8 mouse cellular contexts compared by ENCODE assay signal in genomic region chr9:57521056-57521911, GRCm38 (mm10). TPM values are rescaled to one million over a fixed set of nuclear protein-coding genes. Genes with fewer than 3 reads are reported as not detected.
DNase-seq lines count a peak whose midpoint lies in the region; ATAC-seq and TF ChIP-seq lines count a peak whose summit lies in the region.

Gene Cox5a, plus strand, starts transcription at chr9:57521274.

- under 1% methylated on average over 95 of the region's 95 CpGs for WGBS in hindbrain, embryonic 16.5 days

- peak within 1 kb of the TSS; percentile 98 for H3K4me3 ChIP-seq in hindbrain, embryonic 16.5 days (ENCODE audit: low read length)
- H3K4me3 ChIP-seq in left cerebral cortex, adult 2 months: peak within 1 kb of the TSS; percentile 81

- no peaks in the 10 kb centered on the region for H3K9me3 ChIP-seq in hindbrain, embryonic 16.5 days (ENCODE audit: control insufficient read depth, low read length)

- no peaks in the 10 kb centered on the region for H3K27me3 ChIP-seq in hindbrain, embryonic 16.5 days (replicated peaks; ENCODE audit: control insufficient read depth, insufficient read depth, low read length)

- DNase-seq in WW6 (ENCODE audit: low read depth, low spot score): peak; percentile 83
- peak; percentile 89 to 94 for DNase-seq in cerebellum, postnatal 4 days (ENCODE audit: low spot score in 2 of 2)
- peak; percentile 93 for DNase-seq in gastrocnemius, adult 18-20 months (ENCODE audit: low spot score)
- DNase-seq in left cerebral cortex, adult 2 months (ENCODE audit: extremely low spot score in 1 of 2, low spot score in 2 of 2): peak; percentile 95 to 97
- DNase-seq in right cerebral cortex, adult 2 months (ENCODE audit: low spot score in 2 of 2): peak; percentile 92 to 94
- DNase-seq in urinary bladder, postnatal 14 days (ENCODE audit: low spot score): peak; percentile 94

- peak within 1 kb of the TSS; percentile 79 for H3K4me2 ChIP-seq in hindbrain, embryonic 16.5 days (ENCODE audit: low read length)

- no peaks in the 10 kb centered on the region for H3K36me3 ChIP-seq in hindbrain, embryonic 16.5 days (ENCODE audit: control insufficient read depth, insufficient read depth, low read length)

- peak within 1 kb of the TSS; percentile 95 for H3K27ac ChIP-seq in hindbrain, embryonic 16.5 days (ENCODE audit: low read depth, low read length)
- H3K27ac ChIP-seq in left cerebral cortex, adult 2 months: peak within 1 kb of the TSS; percentile 99

- H3K9ac ChIP-seq in hindbrain, embryonic 16.5 days (ENCODE audit: low read depth, low read length): peak within 1 kb of the TSS; percentile 98

- intact Hi-C loops in left cerebral cortex, adult 2 months (cut with DNase I): loop anchor here (2.0 to 5.0 kb wide), 3 partner anchors 16 to 449 kb away; partner anchors contain the start of genes Rpp25 and Sin3a

- no peak for TF ChIP-seq CTCF in left cerebral cortex, adult 2 months (IDR thresholded peaks at IDR 0.05)

- H3K4me1 ChIP-seq in hindbrain, embryonic 16.5 days (ENCODE audit: control insufficient read depth, insufficient read depth, low read depth, low read length): peaks cover 26% of the 10 kb centered on the region

- peak; percentile 96 for ATAC-seq in hindbrain, embryonic 16.5 days
- ATAC-seq in megakaryocyte, adult 5-6 weeks (ENCODE audit: poor library complexity, severe bottlenecking): peak; percentile 93

RNA-seq across cellular contexts. Expression of gene Cox5a, which starts in this region (rescaled TPM):
- 1,000 to 10,000 TPM; 1,174 to 1,300 TPM for total RNA-seq in gastrocnemius, adult 18-20 months (2021)
- polyA plus RNA-seq in hindbrain, embryonic 16.5 days (2015; fragmentation: Nextera tagmentation; extraction: Ambion mirVana): 890 and 1,047 TPM in 2 replicates
- 100 to 1,000 TPM; 374 to 440 TPM for total RNA-seq in left cerebral cortex, adult 2 months (2021)
- total RNA-seq in megakaryocyte, adult 5-6 weeks (2015): 374 and 399 TPM in 2 replicates
- total RNA-seq in megakaryocyte, adult 5-6 weeks (2017): 54.0 and 61.6 TPM in 2 replicates

Comparison
In these comparisons a context has a peak if more than half of its experiments do, and no peak if none do; other contexts are left out.
1. Peak in every context shown above with its lines: DNase-seq, ATAC-seq, H3K4me3 ChIP-seq and H3K27ac ChIP-seq.